Mouse (Mus musculus) midbrain, embryonic 13.5 days (tissue): ENCODE measurements around the gene Adipor2. TPM values are rescaled to one million over a fixed set of nuclear protein-coding genes. Genes with fewer than 3 reads are reported as not detected.

Experiments
- ATAC-seq: fragments of 200-750 bp; cut with Nextera tagmentation; 2 replicates; pipeline ENCODE4 v1.8.0; 2017; ENCODE audit warnings: mild to moderate bottlenecking, moderate TSS enrichment, moderate library complexity
- H3K27ac ChIP-seq: fragments of 300-500 bp; sonication (generic); 2 replicates; pipeline ENCODE4 v1.5.1; 2015; ENCODE audit warnings: inconsistent platforms, mild to moderate bottlenecking, moderate library complexity
- H3K27me3 ChIP-seq: fragments of 300-500 bp; sonication (generic); 2 replicates; pipeline ENCODE4 v1.6.1; 2015; ENCODE audit warnings: mild to moderate bottlenecking, inconsistent platforms
- H3K36me3 ChIP-seq: fragments of 300-500 bp; sonication (generic); 2 replicates; pipeline ENCODE4 v1.6.1; 2015; ENCODE audit warnings: mild to moderate bottlenecking, inconsistent platforms
- H3K4me1 ChIP-seq: fragments of 300-500 bp; sonication (generic); replicated peaks from 2 replicates; pipeline ENCODE4 v1.6.1; 2015; ENCODE audit warnings: inconsistent platforms
- H3K4me2 ChIP-seq: fragments of 300-500 bp; sonication (generic); replicated peaks from 2 replicates; pipeline ENCODE4 v1.6.1; 2015; ENCODE audit warnings: moderate library complexity, mild to moderate bottlenecking, inconsistent platforms
- H3K4me3 ChIP-seq: fragments of 300-500 bp; sonication (generic); replicated peaks from 2 replicates; pipeline ENCODE4 v1.5.1; 2015; ENCODE audit warnings: mild to moderate bottlenecking, inconsistent platforms
- H3K9ac ChIP-seq: fragments of 300-500 bp; sonication (generic); replicated peaks from 2 replicates; pipeline ENCODE4 v1.6.1; 2015; ENCODE audit warnings: mild to moderate bottlenecking, inconsistent platforms
- H3K9me3 ChIP-seq: fragments of 300-500 bp; sonication (generic); 2 replicates; pipeline ENCODE4 v1.6.1; 2016; ENCODE audit warnings: mild to moderate bottlenecking, inconsistent platforms
- WGBS: fragments of 180-500 bp; shearing (Covaris S2); methylation state at CpG from one replicate; pipeline ENCODE4 v1.1.7; 2015; 5-methylcytosine and 5-hydroxymethylcytosine counted together
- polyA plus RNA-seq: library from polyadenylated mRNA; unstranded; fragments of >200 nt; fragmentation: Nextera tagmentation; extraction: Ambion mirVana; gene quantifications from 2 replicates; pipeline ENCODE4 v1.2.1, GENCODE M21; 2015

Gene Adipor2
- polyA plus RNA-seq, 1 experiment from 2014 or later: 38.1 TPM

- no peaks in the 10 kb centered on the region for H3K36me3 ChIP-seq
- H3K27me3 ChIP-seq: no peaks in the 10 kb centered on the region
- ATAC-seq: no peak
- WGBS: 90% methylated on average over 3 of the region's 3 CpGs
- no peak overlapping the region for H3K4me2 ChIP-seq
- no peaks in the 10 kb centered on the region for H3K4me1 ChIP-seq
- H3K27ac ChIP-seq: no peak overlapping the region
- H3K9ac ChIP-seq: no peak overlapping the region
- no peaks in the 10 kb centered on the region for H3K9me3 ChIP-seq
- H3K4me3 ChIP-seq: no peak overlapping the region
These were observed 14.5 kb downstream of the Adipor2 start for GRCm38 (mm10) chr6:119402976-119403375.

GRCm38 (mm10) chr6:119401545-119402304 lies 15.8 kb downstream of the Adipor2 start:
- no peak overlapping the region for H3K27ac ChIP-seq
- H3K36me3 ChIP-seq: no peaks in the 10 kb centered on the region

GRCm38 (mm10) chr6:119400649-119401048 lies 16.9 kb downstream of the Adipor2 start:
- H3K4me3 ChIP-seq: no peak overlapping the region
- no peak overlapping the region for H3K4me2 ChIP-seq
- WGBS: 92% methylated on average over 3 of the region's 3 CpGs
- H3K27ac ChIP-seq: no peak overlapping the region
- no peaks in the 10 kb centered on the region for H3K9me3 ChIP-seq
- no peak for ATAC-seq
- no peak overlapping the region for H3K9ac ChIP-seq
- no peaks in the 10 kb centered on the region for H3K4me1 ChIP-seq
- no peaks in the 10 kb centered on the region for H3K27me3 ChIP-seq
- H3K36me3 ChIP-seq: no peaks in the 10 kb centered on the region

More at GRCm38 (mm10) chr6:119401545-119402304, 15.8 kb downstream of the Adipor2 start:
- H3K9ac ChIP-seq: no peak overlapping the region
- ATAC-seq: no peak
- H3K4me1 ChIP-seq: no peaks in the 10 kb centered on the region
- H3K9me3 ChIP-seq: no peaks in the 10 kb centered on the region
- H3K27me3 ChIP-seq: no peaks in the 10 kb centered on the region
- H3K4me2 ChIP-seq: no peak overlapping the region
- no peak overlapping the region for H3K4me3 ChIP-seq
- WGBS: 93% methylated on average over 8 of the region's 8 CpGs

GRCm38 (mm10) chr6:119399371-119399770 lies 18.1 kb downstream of the Adipor2 start:
- no peak overlapping the region for H3K4me3 ChIP-seq
- no peak overlapping the region for H3K27ac ChIP-seq
- H3K4me1 ChIP-seq: no peaks in the 10 kb centered on the region
- no peak overlapping the region for H3K9ac ChIP-seq
- H3K9me3 ChIP-seq: no peaks in the 10 kb centered on the region
- 95% methylated on average over 3 of the region's 3 CpGs for WGBS
- H3K27me3 ChIP-seq: no peaks in the 10 kb centered on the region
- no peak overlapping the region for H3K4me2 ChIP-seq
- no peak for ATAC-seq
- H3K36me3 ChIP-seq: no peaks in the 10 kb centered on the region

GRCm38 (mm10) chr6:119396309-119396634 lies 21.2 kb downstream of the Adipor2 start:
- H3K4me3 ChIP-seq: no peak overlapping the region
- H3K27ac ChIP-seq: no peak overlapping the region
- no peaks in the 10 kb centered on the region for H3K36me3 ChIP-seq
- H3K9me3 ChIP-seq: no peaks in the 10 kb centered on the region
- no peak for ATAC-seq
- 83% methylated on average over 5 of the region's 5 CpGs for WGBS
- no peak overlapping the region for H3K9ac ChIP-seq
- no peaks in the 10 kb centered on the region for H3K27me3 ChIP-seq
- no peaks in the 10 kb centered on the region for H3K4me1 ChIP-seq
- H3K4me2 ChIP-seq: no peak overlapping the region

GRCm38 (mm10) chr6:119395421-119396308 lies 21.8 kb downstream of the Adipor2 start:
- Histone ChIP-seq H3K4me1 (no peaks in the 10 kb centered on the region), H3K9me3 (no peaks in the 10 kb centered on the region), H3K9ac (no peak overlapping the region), H3K4me3 (no peak overlapping the region), H3K36me3 (no peaks in the 10 kb centered on the region), H3K27me3 (no peaks in the 10 kb centered on the region), H3K27ac (no peak overlapping the region), H3K4me2 (no peak overlapping the region)
- ATAC-seq: no peak
- 88% methylated on average over 14 of the region's 14 CpGs for WGBS

GRCm38 (mm10) chr6:119392836-119393235 lies 24.7 kb downstream of the Adipor2 start:
- Histone ChIP-seq H3K4me1 (peaks cover 14% of the 10 kb centered on the region), H3K4me3 (no peak overlapping the region), H3K27ac (no peak overlapping the region), H3K36me3 (no peaks in the 10 kb centered on the region), H3K4me2 (no peak overlapping the region), H3K9ac (no peak overlapping the region), H3K27me3 (no peaks in the 10 kb centered on the region), H3K9me3 (no peaks in the 10 kb centered on the region)
- ATAC-seq: no peak
- 90% methylated on average over 9 of the region's 9 CpGs for WGBS

GRCm38 (mm10) chr6:119390728-119391127 lies 26.8 kb downstream of the Adipor2 start:
- Histone ChIP-seq H3K4me1 (peaks cover 32% of the 10 kb centered on the region), H3K4me2 (no peak overlapping the region), H3K4me3 (no peak overlapping the region), H3K9me3 (no peaks in the 10 kb centered on the region), H3K9ac (no peak overlapping the region), H3K36me3 (no peaks in the 10 kb centered on the region), H3K27ac (no peak overlapping the region), H3K27me3 (no peaks in the 10 kb centered on the region)
- 94% methylated on average over 4 of the region's 4 CpGs for WGBS
- ATAC-seq: no peak

- peak overlapping the region; percentile 56 for H3K4me2 ChIP-seq
- peak overlapping the region; percentile 94 for H3K27ac ChIP-seq
- peak overlapping the region; percentile 77 for H3K4me3 ChIP-seq
- H3K27me3 ChIP-seq: no peaks in the 10 kb centered on the region
- no peaks in the 10 kb centered on the region for H3K9me3 ChIP-seq
- peaks cover 32% of the 10 kb centered on the region for H3K4me1 ChIP-seq
- H3K36me3 ChIP-seq: no peaks in the 10 kb centered on the region
- peak; percentile 15 for ATAC-seq
- H3K9ac ChIP-seq: peak overlapping the region; percentile 61
- WGBS: 20% methylated on average over 10 of the region's 10 CpGs
These were observed 28.4 kb downstream of the Adipor2 start for GRCm38 (mm10) chr6:119389089-119389488.

GRCm38 (mm10) chr6:119388650-119389012 lies 28.9 kb downstream of the Adipor2 start:
- H3K4me2 ChIP-seq: peak overlapping the region; percentile 80
- H3K36me3 ChIP-seq: no peaks in the 10 kb centered on the region
- no peaks in the 10 kb centered on the region for H3K27me3 ChIP-seq
- peak overlapping the region; percentile 88 for H3K9ac ChIP-seq
- H3K4me1 ChIP-seq: peaks cover 32% of the 10 kb centered on the region
- WGBS: 0% methylated on average over 25 of the region's 53 CpGs
- ATAC-seq: peak; percentile 99
- H3K9me3 ChIP-seq: no peaks in the 10 kb centered on the region
- peak overlapping the region; percentile 77 for H3K4me3 ChIP-seq
- peak overlapping the region; percentile 94 for H3K27ac ChIP-seq

- H3K27ac ChIP-seq: peak overlapping the region; percentile 94
- H3K4me3 ChIP-seq: peak overlapping the region; percentile 77
- peaks cover 32% of the 10 kb centered on the region for H3K4me1 ChIP-seq
- 2% methylated on average over 34 of the region's 76 CpGs for WGBS
- no peaks in the 10 kb centered on the region for H3K27me3 ChIP-seq
- H3K36me3 ChIP-seq: no peaks in the 10 kb centered on the region
- H3K9ac ChIP-seq: peak overlapping the region; percentile 88
- peak; percentile 93 for ATAC-seq
- no peaks in the 10 kb centered on the region for H3K9me3 ChIP-seq
- peak overlapping the region; percentile 80 for H3K4me2 ChIP-seq
These were observed 29.5 kb downstream of the Adipor2 start for GRCm38 (mm10) chr6:119387801-119388649.
